Mouse (Mus musculus): Measurements from ENCODE around the gene Fbxl18. TPM values are rescaled to one million over a fixed set of nuclear protein-coding genes. Genes with fewer than 3 reads are reported as not detected.

The Fbxl18 gene
- polyA plus RNA-seq, 1 experiment: 10.8 TPM

- TF ChIP-seq CTCF (IDR thresholded peaks at IDR 0.05; ENCODE audit: control insufficient read depth, insufficient read depth, low read length): no peak
- TF ChIP-seq POLR2A (IDR thresholded peaks at IDR 0.05; ENCODE audit: borderline replicate concordance, control insufficient read depth, low read depth, low read length): peak; percentile 90; the same call in 1 of the 2 replicates
- Histone ChIP-seq H3K27ac (ENCODE audit: control insufficient read depth, insufficient read depth, low read depth, low read length, poor library complexity) (peak overlapping the region; percentile 85), H3K4me3 (replicated peaks; ENCODE audit: control insufficient read depth, low read depth, low read length) (peak overlapping the region; percentile 80), H3K4me1 (ENCODE audit: control insufficient read depth, insufficient read depth, low read length) (no peaks in the 10 kb centered on the region)
- under 1% methylated on average over 36 of the region's 36 CpGs for WGBS
These were observed 73.8 kb downstream of the Fbxl18 start for GRCm38 (mm10) chr5:142821266-142821973.

DNA sequence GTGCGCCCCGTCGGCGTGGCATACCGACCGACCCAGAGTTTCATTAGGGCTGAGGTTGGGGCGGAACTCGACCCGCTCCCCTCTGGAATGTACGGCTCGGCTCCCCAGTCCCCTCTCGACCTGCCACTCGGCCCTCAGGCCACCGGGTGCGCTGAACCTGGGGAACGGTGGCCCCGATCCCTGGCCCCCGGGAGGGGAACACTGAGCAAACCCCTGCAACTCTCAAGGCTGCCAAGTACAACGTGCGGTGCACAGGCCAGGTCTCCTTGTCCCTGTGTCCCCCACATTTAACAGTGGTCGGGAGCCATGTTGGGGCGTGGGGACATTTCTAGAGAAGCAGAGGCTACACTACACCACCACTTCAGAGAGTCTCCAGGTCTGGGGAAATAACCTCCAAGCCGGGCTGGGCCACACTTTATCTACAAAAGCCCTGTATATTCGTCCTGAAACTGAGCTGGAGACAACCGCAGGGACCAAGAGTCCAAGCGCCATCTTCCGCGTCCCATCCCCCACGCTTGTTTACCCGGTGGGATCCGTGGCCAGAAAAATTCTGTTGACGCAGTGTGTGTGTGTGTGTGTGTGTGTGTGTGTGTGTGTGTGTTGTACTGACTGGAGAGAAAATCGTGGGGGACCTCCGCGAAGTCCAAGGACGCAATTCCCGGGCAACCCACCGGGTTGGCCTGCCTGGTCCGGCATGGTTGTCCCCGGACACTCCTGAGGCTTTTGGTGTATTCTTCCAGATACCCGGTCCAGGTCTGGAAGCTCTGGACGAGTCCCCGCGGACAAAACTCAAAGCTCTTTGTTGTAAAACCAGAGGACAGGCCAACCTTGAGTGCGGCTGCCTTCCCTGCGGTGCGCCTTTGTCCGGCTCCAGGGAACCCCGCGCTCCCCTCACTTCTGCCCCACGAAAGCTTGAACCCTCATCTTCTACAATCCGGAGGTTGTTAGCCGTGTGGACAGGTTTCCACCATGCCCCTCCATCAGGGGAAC is 74.7 kb downstream of the Fbxl18 start:
- Histone ChIP-seq H3K27ac (ENCODE audit: control insufficient read depth, insufficient read depth, low read depth, low read length, poor library complexity) (peak overlapping the region; percentile 85), H3K4me3 (replicated peaks; ENCODE audit: control insufficient read depth, low read depth, low read length) (peak overlapping the region; percentile 80), H3K4me1 (ENCODE audit: control insufficient read depth, insufficient read depth, low read length) (no peaks in the 10 kb centered on the region)
- under 1% methylated on average over 53 of the region's 53 CpGs for WGBS
- TF ChIP-seq CTCF (IDR thresholded peaks at IDR 0.05; ENCODE audit: control insufficient read depth, insufficient read depth, low read length) (no peak), POLR2A (IDR thresholded peaks at IDR 0.05; ENCODE audit: borderline replicate concordance, control insufficient read depth, low read depth, low read length) (peak; percentile 42; the same call in 1 of the 2 replicates)

GRCm38 (mm10) chr5:142819385-142820275 is 75.6 kb downstream of the Fbxl18 start:
- no peak; the same call in 1 of the 2 replicates for TF ChIP-seq POLR2A (IDR thresholded peaks at IDR 0.05; ENCODE audit: borderline replicate concordance, control insufficient read depth, low read depth, low read length)
- Histone ChIP-seq H3K27ac (ENCODE audit: control insufficient read depth, insufficient read depth, low read depth, low read length, poor library complexity) (peak overlapping the region; percentile 85), H3K4me1 (ENCODE audit: control insufficient read depth, insufficient read depth, low read length) (no peaks in the 10 kb centered on the region), H3K4me3 (replicated peaks; ENCODE audit: control insufficient read depth, low read depth, low read length) (peak overlapping the region; percentile 80)
- under 1% methylated on average over 36 of the region's 36 CpGs for WGBS

DNA sequence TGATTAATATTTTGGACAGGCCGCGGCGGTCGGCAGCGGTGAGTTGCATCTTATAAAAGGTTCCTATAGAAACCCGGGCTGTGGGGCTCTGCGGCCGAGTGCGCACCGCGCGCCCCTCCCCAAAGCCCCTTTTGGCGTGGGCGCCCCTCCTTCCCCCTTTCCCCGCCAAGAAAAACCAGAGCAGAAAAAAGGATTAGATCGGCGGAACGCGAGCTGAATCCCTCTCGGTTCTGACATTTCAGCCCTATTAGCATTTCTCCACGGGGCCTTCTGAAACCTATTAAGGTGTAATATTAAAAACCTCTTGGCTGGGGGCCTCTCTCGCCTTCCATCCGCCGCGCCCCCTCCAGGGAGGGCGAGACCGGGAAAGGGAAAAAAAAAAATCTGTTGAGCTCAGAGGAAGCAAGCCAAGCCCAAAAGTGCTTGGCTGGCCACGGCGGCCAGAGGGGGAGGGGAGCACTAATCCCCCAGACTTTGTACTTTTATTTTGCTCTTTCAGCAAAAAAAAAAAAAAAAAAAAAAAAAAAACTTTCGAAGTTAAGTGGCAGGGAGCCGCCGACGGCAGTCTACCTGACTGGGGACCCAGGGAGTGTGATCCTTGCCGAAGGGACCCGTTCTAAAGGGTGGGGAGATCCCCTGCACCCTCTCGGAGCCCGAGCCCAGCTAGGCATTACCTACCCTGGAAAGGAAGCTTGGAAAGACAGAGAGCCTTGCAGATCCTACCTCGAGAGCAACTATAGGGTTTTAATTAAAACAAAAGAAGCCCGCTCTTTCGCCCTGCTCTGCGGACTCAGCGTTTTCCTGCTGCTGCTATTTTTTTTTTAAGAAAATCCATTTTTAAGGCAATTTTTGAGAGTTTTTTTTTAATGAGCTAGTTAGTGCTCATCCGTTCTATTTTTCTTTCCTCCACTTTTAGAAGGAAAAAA is 76.5 kb downstream of the Fbxl18 start:
- Histone ChIP-seq H3K27ac (ENCODE audit: control insufficient read depth, insufficient read depth, low read depth, low read length, poor library complexity) (peak overlapping the region; percentile 84), H3K4me1 (ENCODE audit: control insufficient read depth, insufficient read depth, low read length) (no peaks in the 10 kb centered on the region), H3K4me3 (replicated peaks; ENCODE audit: control insufficient read depth, low read depth, low read length) (peak overlapping the region; percentile 75)
- under 1% methylated on average over 43 of the region's 43 CpGs for WGBS
- TF ChIP-seq POLR2A (IDR thresholded peaks at IDR 0.05; ENCODE audit: borderline replicate concordance, control insufficient read depth, low read depth, low read length): peak; percentile 37; the same call in 1 of the 2 replicates
- TF ChIP-seq CTCF (IDR thresholded peaks at IDR 0.05; ENCODE audit: control insufficient read depth, insufficient read depth, low read length): no peak

GRCm38 (mm10) chr5:142817524-142818434 is 77.4 kb downstream of the Fbxl18 start, which contains the start of gene Tnrc18:
Tnrc18 (minus strand) TSS chr5:142817662.
- WGBS: under 1% methylated on average over 55 of the region's 56 CpGs
- no peaks in the 10 kb centered on the region for H3K4me1 ChIP-seq (ENCODE audit: control insufficient read depth, insufficient read depth, low read length)
- peak within 1 kb of the TSS; percentile 99 for H3K27ac ChIP-seq (ENCODE audit: control insufficient read depth, insufficient read depth, low read depth, low read length, poor library complexity)
- peak within 1 kb of the TSS; percentile 75 for H3K4me3 ChIP-seq (replicated peaks; ENCODE audit: control insufficient read depth, low read depth, low read length)
- TF ChIP-seq POLR2A (IDR thresholded peaks at IDR 0.05; ENCODE audit: borderline replicate concordance, control insufficient read depth, low read depth, low read length) (peak; percentile 47; the same call in 1 of the 2 replicates), CTCF (IDR thresholded peaks at IDR 0.05; ENCODE audit: control insufficient read depth, insufficient read depth, low read length) (no peak)

Other genes with a start within 250 kb of the Fbxl18 start
- not detected in 2 replicates for gene Slc29a4, start 202.9 kb downstream of the Fbxl18 start, polyA plus RNA-seq (2011; ENCODE audit: insufficient read depth, insufficient read length, low replicate concordance, missing spikeins)
- gene Tnrc18, start 77.8 kb downstream of the Fbxl18 start, polyA plus RNA-seq (2011; ENCODE audit: insufficient read depth, insufficient read length, low replicate concordance, missing spikeins): 24.3 and 57.5 TPM in 2 replicates
- 3,846 and 7,097 TPM in 2 replicates for gene Actb, start 11.3 kb upstream of the Fbxl18 start, polyA plus RNA-seq (2011; ENCODE audit: insufficient read depth, insufficient read length, low replicate concordance, missing spikeins)
- 6.4 and 15.2 TPM in 2 replicates for gene Fscn1, start 64.9 kb upstream of the Fbxl18 start, polyA plus RNA-seq (2011; ENCODE audit: insufficient read depth, insufficient read length, low replicate concordance, missing spikeins)
- 17.5 and 28.5 TPM in 2 replicates for gene Rnf216, start 217.6 kb upstream of the Fbxl18 start, polyA plus RNA-seq (2011; ENCODE audit: insufficient read depth, insufficient read length, low replicate concordance, missing spikeins)